Mouse (Mus musculus) heart, adult 9 months (tissue): ENCODE data around the gene Parg.
"Not testable (repeated sequence)": the region's sequence is repeated elsewhere in the genome, so short reads cannot be mapped to it uniquely, and the experiment has no call there.

ENCODE experiments used
- DNase-seq, 2 experiments: peaks; one replicate each; pipeline ENCODE4 v3.0.0; 2022; ENCODE audit warnings: low spot score in 2 of 2

Parg gene

DNA sequence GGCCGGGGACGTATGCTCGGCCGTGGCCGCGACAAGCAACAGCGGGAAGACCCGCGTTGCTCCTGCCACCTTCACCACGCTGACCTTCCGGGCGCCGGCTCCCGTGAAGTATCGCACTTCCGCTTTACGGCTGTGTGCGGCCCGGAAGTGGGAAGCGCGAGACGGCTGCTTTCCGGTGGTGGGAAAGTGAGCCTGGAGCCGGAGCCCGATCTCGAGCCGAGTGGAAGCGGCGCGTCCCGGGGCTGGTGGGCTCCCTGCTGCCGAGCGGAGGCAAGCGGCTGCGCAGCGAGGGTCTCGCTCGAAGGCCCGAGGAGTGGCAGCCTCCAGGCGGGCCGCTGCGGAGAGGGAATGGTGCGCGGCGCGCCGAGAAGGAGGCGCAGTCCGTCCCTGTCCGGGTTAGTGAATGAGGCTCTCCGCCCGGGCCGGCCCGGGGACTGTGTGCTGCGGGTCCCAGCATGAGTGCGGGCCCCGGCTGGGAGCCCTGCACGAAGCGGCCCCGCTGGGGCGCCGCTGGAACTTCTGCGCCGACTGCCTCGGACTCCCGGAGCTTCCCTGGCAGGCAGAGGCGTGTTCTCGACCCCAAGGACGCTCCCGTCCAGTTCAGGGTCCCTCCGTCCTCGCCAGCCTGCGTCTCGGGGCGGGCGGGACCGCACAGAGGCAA lies at the start of gene Parg, which contains the start of gene Timm23:
Parg (plus strand) TSS at position 159 of the 661 bp plus-strand sequence.
Timm23 (minus strand) TSS at position 108 of the 661 bp plus-strand sequence.
- DNase-seq: peak; percentile 87 to 89

DNA sequence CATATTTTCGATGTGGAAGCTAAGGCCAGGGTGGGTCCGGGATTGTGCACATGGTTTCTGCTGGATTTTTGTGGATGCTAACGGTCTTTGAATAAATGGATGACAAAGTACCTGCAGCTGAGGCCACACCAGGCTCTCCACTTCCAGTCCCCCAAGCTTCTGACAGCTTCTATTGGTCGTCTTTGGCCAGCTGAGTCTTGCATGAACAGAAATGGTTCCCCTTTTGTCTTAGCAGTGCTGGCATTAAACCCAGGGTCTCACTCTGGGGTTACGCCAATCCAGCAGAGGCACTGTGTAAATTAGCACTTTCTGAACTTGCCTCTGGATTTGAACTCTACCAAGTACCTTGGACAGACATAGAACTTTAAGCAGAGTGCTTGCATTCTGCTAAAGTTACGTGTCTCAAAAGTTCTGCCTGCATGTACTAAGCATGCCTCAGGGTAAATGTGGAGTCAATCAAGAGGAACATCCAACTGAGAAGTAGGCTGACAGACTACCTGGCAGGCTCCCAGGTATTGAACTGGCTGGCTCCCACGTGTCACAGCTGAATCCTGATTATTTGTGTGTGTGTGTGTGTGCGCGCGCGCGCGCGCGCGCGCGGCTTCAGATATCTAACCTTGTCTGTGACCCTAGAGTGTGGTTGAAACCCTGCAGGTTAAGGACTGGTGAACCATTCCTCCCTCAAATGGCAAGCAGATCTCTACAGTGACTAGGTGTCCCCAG lies 49.3 kb upstream of the Parg start:
- no peak for DNase-seq

GRCm38 (mm10) chr14:32153156-32153555 lies 48.6 kb upstream of the Parg start:
- no peak for DNase-seq

- no peak for DNase-seq
Observed at GRCm38 (mm10) chr14:32154758-32155157, 47.0 kb upstream of the Parg start.

DNA sequence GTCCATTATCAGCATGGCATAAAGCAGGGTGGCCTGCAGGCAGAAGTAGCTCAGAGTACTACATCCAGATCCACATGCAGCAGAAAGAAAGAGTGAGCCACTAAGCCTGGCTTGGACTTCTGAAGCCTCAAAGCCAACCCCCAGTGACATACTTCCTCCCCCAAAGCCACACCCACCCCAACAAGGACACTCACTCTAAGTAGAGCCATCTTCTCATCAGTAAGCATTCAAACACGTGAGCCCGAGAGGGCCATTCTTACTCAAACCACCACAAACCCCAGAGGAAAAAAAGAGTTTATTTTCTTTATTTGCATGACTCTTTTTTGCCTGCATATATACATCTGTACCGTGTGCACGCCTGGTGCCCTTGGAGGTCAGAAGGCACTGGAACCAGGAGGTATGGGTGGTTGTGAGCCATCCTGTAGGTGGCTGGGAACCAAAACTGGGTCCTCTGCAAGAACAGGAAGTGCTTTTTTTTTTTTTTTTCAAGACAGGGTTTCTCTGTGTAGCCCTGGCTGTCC lies 42.5 kb upstream of the Parg start:
- DNase-seq: no peak

GRCm38 (mm10) chr14:32159690-32160246 lies 42.0 kb upstream of the Parg start, which contains the start of gene Ncoa4:
TSS of gene Ncoa4 (plus strand) at chr14:32159865.
- DNase-seq: peak; percentile 98 to 99

GRCm38 (mm10) chr14:32160563-32160962 lies 41.2 kb upstream of the Parg start:
- no peak for DNase-seq

DNA sequence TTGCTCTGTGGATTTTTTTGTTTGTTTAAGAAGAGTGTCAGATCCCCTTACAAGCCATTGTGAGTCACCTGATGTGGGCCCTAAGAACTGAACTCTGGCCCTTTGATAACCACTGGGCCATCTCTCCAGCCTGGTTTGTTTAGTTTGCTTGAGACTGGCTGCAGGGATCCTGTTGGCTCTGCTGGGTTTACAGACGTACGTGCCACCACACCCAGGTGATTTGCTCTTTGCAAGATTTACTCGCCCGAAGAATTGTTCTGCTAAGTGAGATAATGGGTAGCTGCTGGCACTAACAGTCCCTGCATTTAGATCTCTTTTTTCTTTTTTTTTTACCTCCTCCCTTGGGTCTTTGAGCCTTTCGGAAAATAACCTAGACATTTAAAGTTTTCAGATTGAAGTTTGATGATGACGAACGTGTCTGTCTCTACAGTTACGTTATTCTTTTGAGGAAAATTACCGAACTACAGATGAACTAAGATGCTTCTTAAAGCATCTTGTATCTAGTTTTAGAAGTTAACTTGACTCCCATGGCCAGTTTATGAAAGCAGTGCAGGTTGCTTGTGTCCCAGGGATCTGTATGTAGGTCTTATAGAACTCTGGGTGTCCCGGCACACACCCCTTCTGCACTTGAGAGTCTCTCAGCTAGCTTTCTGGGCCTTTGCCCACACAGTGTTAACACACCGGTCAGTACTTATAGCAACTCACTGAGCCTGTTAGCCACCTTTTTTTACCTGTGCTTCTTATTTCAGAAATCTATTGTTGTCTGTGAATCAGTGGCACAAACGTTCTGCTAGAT lies 40.5 kb upstream of the Parg start:
- no peak for DNase-seq

GRCm38 (mm10) chr14:32162231-32162630 lies 39.5 kb upstream of the Parg start:
- no peak for DNase-seq

GRCm38 (mm10) chr14:32163203-32163888 lies 38.4 kb upstream of the Parg start:
- no peak for DNase-seq

GRCm38 (mm10) chr14:32164173-32165051 lies 37.3 kb upstream of the Parg start:
- DNase-seq: no peak

DNA sequence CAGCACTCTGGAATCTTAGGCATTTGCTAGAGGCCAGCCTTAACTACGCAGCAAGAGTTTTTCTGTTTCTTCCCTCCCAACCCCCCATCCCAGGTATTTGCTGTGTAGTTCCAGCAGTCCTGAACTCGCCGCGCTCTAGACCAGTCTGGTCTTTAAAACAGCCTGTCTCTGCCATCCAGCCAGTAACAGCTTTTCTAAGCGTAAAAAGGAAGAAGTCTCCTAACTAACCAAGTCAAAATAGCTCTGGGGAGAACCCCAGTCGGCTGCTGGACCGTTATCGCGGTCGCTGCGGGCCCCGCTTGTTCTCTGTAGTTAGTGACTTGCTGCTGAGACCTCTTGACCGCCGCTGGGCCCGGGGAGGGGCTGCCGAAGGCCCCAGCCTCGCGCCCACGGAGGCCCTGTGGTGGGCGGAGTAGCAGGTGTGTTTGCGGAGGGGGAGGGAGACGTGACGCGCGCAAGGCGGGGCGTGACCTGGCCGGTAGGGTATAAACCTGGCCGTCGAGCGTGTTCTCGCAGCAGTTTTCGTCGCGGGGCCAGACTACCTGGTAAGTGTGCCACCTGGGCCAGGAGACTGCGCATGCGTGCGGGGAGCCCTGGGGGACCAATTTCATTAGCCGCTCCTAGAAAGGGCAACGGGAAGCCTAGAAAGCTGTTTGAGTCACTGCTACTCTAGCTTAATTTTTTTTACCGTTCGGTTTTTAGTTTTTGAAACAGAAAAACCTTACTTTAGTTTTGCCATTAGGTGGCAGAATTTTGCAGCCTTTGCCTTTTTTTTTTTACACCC lies 36.3 kb upstream of the Parg start:
- peak; percentile 54 to 60 for DNase-seq

DNA sequence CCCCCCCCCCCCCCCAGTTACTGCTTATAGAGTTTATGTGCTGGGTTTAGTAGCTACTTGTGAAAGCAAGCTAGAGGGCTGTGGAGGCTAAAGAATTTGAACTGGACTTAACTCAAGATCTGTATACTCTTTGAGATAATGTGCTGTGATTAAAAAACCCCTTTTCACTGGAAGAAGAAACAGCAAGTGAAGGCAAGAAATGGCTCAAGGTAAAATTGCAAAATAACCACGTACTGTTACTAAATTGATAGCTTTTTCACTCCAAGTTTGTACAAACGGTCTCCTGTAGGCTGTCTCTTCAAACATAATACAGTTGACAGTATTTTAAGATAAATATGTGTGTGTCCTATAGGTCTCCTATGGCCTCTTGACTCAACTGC lies 35.7 kb upstream of the Parg start:
- DNase-seq: no peak

GRCm38 (mm10) chr14:32166840-32167239 lies 34.9 kb upstream of the Parg start:
- DNase-seq: no peak

DNA sequence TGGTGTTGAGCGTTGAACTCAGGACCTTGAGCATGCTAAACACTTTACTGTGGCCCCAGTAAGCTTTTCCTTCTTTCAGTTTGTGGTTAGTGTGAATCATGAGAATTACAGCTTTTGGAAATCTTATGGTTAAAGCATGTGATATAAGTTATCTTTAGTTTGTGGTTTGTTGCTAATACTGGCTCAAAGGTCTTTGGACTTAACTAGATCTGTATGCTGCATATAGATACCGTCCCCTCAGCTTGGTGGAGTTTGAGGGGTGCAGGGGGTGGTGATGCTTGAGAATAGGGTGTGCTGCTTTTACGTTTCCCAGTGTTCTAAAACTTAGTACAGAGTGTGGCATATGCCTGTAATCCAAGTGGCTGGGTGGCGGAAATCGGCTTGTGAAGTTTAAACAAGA lies 34.4 kb upstream of the Parg start:
- DNase-seq: no peak

- DNase-seq: no peak
Observed at GRCm38 (mm10) chr14:32168653-32169231, 33.0 kb upstream of the Parg start.

GRCm38 (mm10) chr14:32170137-32170536 lies 31.6 kb upstream of the Parg start:
- DNase-seq: no peak

GRCm38 (mm10) chr14:32175310-32175709 lies 26.4 kb upstream of the Parg start:
- no peak for DNase-seq

DNA sequence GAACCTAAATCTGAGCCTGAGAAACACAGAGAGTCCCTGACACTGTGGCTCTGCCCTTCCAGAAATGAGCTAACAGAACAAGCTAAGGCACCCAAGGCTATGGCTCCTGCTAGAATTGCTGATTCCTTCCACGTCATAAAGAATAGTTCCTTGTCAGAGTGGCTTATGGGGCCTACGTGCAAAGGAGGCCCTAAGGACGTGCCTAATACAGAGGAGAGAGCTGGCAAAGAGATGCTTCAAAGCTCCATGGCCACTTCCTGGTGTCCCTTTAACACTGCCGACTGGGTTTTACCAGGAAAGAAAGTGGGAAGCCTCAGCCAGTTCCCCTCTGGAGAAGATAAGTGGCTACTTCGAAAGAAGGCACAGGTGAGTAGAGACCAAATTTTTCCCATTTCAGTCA lies 25.2 kb upstream of the Parg start:
- DNase-seq: not testable (repeated sequence)
